Mouse (Mus musculus) intestine, embryonic 16.5 days (tissue): ENCODE measurements at regions not wholly inside any gene's neighbourhood (a gene's known extent, or its start where the extent isn't known, plus 50 kb on each side); places are given as distances from the start of the nearest gene placed in this dataset.

Source experiments
- ATAC-seq: fragments of 200-750 bp; cut with Nextera tagmentation; 2 replicates; pipeline ENCODE4 v1.8.0; 2017; ENCODE audit warnings: moderate TSS enrichment, moderate library complexity
- H3K27ac ChIP-seq: fragments of 300-500 bp; sonication (generic); 2 replicates; pipeline ENCODE4 v1.5.1; 2014; ENCODE audit warnings: mild to moderate bottlenecking, low read length
- H3K27me3 ChIP-seq: fragments of 300-500 bp; sonication (generic); replicated peaks from 2 replicates; pipeline ENCODE4 v1.6.1; 2014; ENCODE audit warnings: low read length, control low read depth, mixed read lengths; ENCODE audit not compliant: control insufficient read depth, insufficient read depth
- H3K36me3 ChIP-seq: fragments of 300-500 bp; sonication (generic); 2 replicates; pipeline ENCODE4 v1.6.1; 2014; ENCODE audit warnings: low read length, control low read depth; ENCODE audit not compliant: control insufficient read depth, insufficient read depth
- H3K4me1 ChIP-seq: fragments of 300-500 bp; sonication (generic); 2 replicates; pipeline ENCODE4 v1.6.1; 2014; ENCODE audit warnings: low read length, control low read depth, mixed read lengths; ENCODE audit not compliant: control insufficient read depth, insufficient read depth
- H3K4me2 ChIP-seq: fragments of 300-500 bp; sonication (generic); 2 replicates; pipeline ENCODE4 v1.6.1; 2014; ENCODE audit warnings: low read depth, low read length, control low read depth
- H3K4me3 ChIP-seq: fragments of 300-500 bp; sonication (generic); 2 replicates; pipeline ENCODE4 v1.5.1; 2014; ENCODE audit warnings: mild to moderate bottlenecking, low read length
- H3K9ac ChIP-seq: fragments of 300-500 bp; sonication (generic); 2 replicates; pipeline ENCODE4 v1.6.1; 2014; ENCODE audit warnings: low read depth, low read length
- H3K9me3 ChIP-seq: fragments of 300-500 bp; sonication (generic); 2 replicates; pipeline ENCODE4 v1.6.1; 2016; ENCODE audit warnings: low read length, control low read depth; ENCODE audit not compliant: control insufficient read depth
- WGBS: fragments of 180-500 bp; shearing (Covaris S2); extraction: QIAGEN DNeasy Blood & Tissue Kit; methylation state at CpG from one replicate; pipeline ENCODE4 v1.1.7; 2014; 5-methylcytosine and 5-hydroxymethylcytosine counted together

GRCm38 (mm10) chrX:7474831-7475230 lies 98.6 kb upstream of the Foxp3 start:
- H3K27ac ChIP-seq, result no peak overlapping the region
- ATAC-seq, result no peak
- H3K36me3 ChIP-seq, result no peaks in the 10 kb centered on the region
- WGBS, result 60% methylated on average over 2 of the region's 2 CpGs
- no peak overlapping the region for H3K4me3 ChIP-seq
- H3K9ac ChIP-seq, result no peak overlapping the region
- no peaks in the 10 kb centered on the region for H3K27me3 ChIP-seq
- H3K9me3 ChIP-seq, result no peaks in the 10 kb centered on the region
- no peaks in the 10 kb centered on the region for H3K4me1 ChIP-seq
- H3K4me2 ChIP-seq, result no peak overlapping the region

DNA sequence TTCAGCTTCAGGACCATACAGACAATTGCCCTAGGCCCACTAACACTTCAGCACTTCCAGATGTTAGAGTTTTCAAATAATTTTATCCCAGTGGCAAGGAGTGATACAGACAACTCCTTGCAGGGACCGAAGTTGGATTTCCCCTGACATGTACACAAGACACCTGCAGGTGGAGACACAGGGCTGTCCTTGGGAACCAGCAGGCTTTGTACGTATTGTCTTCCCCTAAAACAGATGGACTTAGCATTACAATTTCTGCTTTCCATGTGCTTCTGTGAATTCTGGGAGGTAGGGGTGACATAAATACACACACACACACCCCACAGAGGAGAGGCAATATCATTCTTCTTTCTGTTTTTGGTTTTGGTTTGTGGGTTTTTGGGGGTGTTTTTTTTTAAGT lies 98.2 kb upstream of the Usp27x start:
- Histone ChIP-seq H3K27me3 (no peaks in the 10 kb centered on the region), H3K27ac (no peak overlapping the region), H3K4me2 (no peak overlapping the region), H3K36me3 (no peaks in the 10 kb centered on the region), H3K4me1 (no peaks in the 10 kb centered on the region), H3K9ac (no peak overlapping the region), H3K9me3 (no peaks in the 10 kb centered on the region), H3K4me3 (no peak overlapping the region)
- 28% methylated on average over 2 of the region's 2 CpGs for WGBS
- no peak for ATAC-seq

DNA sequence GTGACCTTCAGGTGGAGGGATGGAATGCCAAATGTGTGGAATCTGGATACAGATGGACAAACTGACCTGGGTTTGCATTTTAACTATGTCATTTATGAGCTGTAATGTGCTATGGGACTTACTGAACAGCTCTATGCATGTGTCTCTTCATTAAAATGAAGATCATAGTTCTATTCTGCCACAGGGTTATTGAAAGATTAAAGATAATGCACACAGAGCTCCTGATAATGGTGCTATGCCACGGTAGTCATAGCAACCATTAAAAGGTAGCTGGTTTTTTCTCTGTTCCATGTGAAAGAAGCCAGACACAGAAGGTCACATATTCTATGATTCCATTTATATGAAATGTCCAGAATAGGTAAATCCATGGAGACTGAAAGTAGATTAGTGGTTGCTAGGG lies 94.2 kb upstream of the Usp27x start:
- H3K4me3 ChIP-seq, result no peak overlapping the region
- H3K4me2 ChIP-seq, result no peak overlapping the region
- no peaks in the 10 kb centered on the region for H3K9me3 ChIP-seq
- no peak for ATAC-seq
- no peaks in the 10 kb centered on the region for H3K27me3 ChIP-seq
- no peak overlapping the region for H3K9ac ChIP-seq
- H3K4me1 ChIP-seq, result no peaks in the 10 kb centered on the region
- 80% methylated on average over 1 of the region's 1 CpGs for WGBS
- no peaks in the 10 kb centered on the region for H3K36me3 ChIP-seq
- no peak overlapping the region for H3K27ac ChIP-seq

- 45% methylated on average over 1 of the region's 1 CpGs for WGBS
- Histone ChIP-seq H3K4me2 (no peak overlapping the region), H3K4me1 (no peaks in the 10 kb centered on the region), H3K9me3 (no peaks in the 10 kb centered on the region), H3K9ac (no peak overlapping the region), H3K27ac (no peak overlapping the region), H3K36me3 (no peaks in the 10 kb centered on the region), H3K27me3 (no peaks in the 10 kb centered on the region), H3K4me3 (no peak overlapping the region)
- no peak for ATAC-seq
Measured at GRCm38 (mm10) chrX:7467985-7468384, 92.4 kb upstream of the Usp27x start.

DNA sequence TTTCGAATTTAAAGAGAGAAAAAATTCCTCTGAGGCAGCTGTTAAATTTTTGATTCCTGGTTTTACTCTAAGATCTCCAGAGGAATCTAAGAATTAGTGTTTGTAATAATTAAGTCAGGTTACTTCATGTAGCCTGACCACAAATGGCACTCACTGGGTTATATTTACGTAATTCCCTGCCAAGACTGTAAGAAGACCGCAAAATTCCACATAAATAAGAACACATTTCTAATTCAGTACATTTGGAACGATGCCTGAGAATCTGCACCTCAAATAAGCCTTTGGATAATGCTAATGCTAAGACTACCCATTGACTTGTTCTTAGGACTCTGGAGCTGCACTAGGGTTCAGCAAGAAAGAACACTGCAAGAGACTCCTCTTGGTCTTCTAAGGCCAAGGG lies 81.2 kb upstream of the Usp27x start:
- ATAC-seq, result no peak
- WGBS, result 70% methylated on average over 4 of the region's 4 CpGs
- no peaks in the 10 kb centered on the region for H3K9me3 ChIP-seq
- H3K4me1 ChIP-seq, result no peaks in the 10 kb centered on the region
- H3K9ac ChIP-seq, result no peak overlapping the region
- no peak overlapping the region for H3K27ac ChIP-seq
- no peak overlapping the region for H3K4me2 ChIP-seq
- no peaks in the 10 kb centered on the region for H3K36me3 ChIP-seq
- no peak overlapping the region for H3K4me3 ChIP-seq
- no peaks in the 10 kb centered on the region for H3K27me3 ChIP-seq

DNA sequence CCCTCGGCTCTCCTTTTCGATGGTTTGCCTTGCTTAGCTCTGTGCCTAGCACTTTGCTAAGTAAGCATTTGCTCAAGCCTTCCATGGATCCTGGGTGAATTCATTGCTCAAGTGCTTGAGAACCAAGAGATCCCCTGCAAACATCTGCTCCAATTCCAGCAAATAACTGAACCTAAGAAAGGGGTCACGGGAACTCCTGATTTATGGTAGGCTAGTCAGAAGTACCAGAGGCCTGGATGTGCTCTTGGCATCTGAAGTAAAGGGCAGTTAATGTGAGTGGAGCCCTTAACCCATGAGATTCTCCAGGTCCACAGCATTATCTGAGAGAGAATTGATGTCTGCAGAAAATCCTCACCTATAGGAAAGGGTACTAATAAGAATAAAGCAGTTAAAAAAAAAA lies 69.4 kb upstream of the Usp27x start:
- no peak overlapping the region for H3K4me3 ChIP-seq
- H3K27me3 ChIP-seq, result no peaks in the 10 kb centered on the region
- H3K9ac ChIP-seq, result no peak overlapping the region
- no peaks in the 10 kb centered on the region for H3K9me3 ChIP-seq
- no peak for ATAC-seq
- no peaks in the 10 kb centered on the region for H3K4me1 ChIP-seq
- no peaks in the 10 kb centered on the region for H3K36me3 ChIP-seq
- no peak overlapping the region for H3K27ac ChIP-seq
- H3K4me2 ChIP-seq, result no peak overlapping the region
- 51% methylated on average over 3 of the region's 3 CpGs for WGBS

- no peak overlapping the region for H3K4me3 ChIP-seq
- H3K9ac ChIP-seq, result no peak overlapping the region
- H3K36me3 ChIP-seq, result no peaks in the 10 kb centered on the region
- 50% methylated on average over 6 of the region's 6 CpGs for WGBS
- H3K4me1 ChIP-seq, result no peaks in the 10 kb centered on the region
- H3K4me2 ChIP-seq, result no peak overlapping the region
- no peak overlapping the region for H3K27ac ChIP-seq
- no peak for ATAC-seq
- no peaks in the 10 kb centered on the region for H3K9me3 ChIP-seq
- H3K27me3 ChIP-seq, result no peaks in the 10 kb centered on the region
Measured at GRCm38 (mm10) chrX:7444583-7444982, 69.0 kb upstream of the Usp27x start.

- Histone ChIP-seq H3K4me2 (no peak overlapping the region), H3K9ac (no peak overlapping the region), H3K4me3 (no peak overlapping the region), H3K27me3 (no peaks in the 10 kb centered on the region), H3K4me1 (no peaks in the 10 kb centered on the region), H3K36me3 (no peaks in the 10 kb centered on the region), H3K9me3 (no peaks in the 10 kb centered on the region), H3K27ac (no peak overlapping the region)
- WGBS, result 25% methylated on average over 6 of the region's 6 CpGs
- ATAC-seq, result peak; percentile 68; the same call in 1 of the 2 replicates
Measured at GRCm38 (mm10) chrX:7443996-7444421, 68.4 kb upstream of the Usp27x start.

DNA sequence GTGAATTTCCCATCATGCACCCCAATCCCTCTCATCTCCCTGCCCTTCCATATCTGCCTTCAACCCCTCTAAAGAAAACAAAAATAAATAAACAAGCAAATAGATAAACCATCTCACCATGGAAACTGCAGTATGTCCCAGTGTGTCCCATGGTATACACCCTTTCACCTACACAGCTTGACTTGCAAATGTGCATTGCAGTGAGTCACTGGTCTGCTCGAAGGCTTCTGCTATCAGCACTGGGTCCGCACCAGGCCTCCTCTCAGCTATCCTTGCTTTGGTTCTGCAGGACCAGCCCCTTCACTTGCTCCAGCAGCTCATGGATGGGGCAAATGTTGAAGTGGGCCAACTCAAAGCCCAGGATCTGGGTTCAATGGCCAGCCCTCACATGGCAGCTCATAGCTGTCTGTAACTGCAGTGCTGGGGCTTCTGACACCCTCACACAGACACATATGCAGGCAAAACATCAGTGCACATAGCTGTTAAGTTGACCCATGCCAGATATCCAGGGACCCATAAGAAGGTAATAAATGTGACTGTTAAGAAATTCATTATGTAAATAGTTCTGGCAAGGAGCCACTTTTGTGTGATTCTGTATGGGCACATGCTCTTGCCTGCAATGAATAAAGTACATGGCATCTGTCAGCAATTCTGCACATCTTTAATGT lies 59.9 kb upstream of the Usp27x start:
- no peaks in the 10 kb centered on the region for H3K9me3 ChIP-seq
- 77% methylated on average over 2 of the region's 2 CpGs for WGBS
- H3K27ac ChIP-seq, result no peak overlapping the region
- no peak overlapping the region for H3K4me3 ChIP-seq
- ATAC-seq, result no peak
- no peak overlapping the region for H3K4me2 ChIP-seq
- H3K9ac ChIP-seq, result no peak overlapping the region
- no peaks in the 10 kb centered on the region for H3K4me1 ChIP-seq
- H3K27me3 ChIP-seq, result no peaks in the 10 kb centered on the region
- H3K36me3 ChIP-seq, result no peaks in the 10 kb centered on the region

GRCm38 (mm10) chrX:7434268-7434667 lies 58.6 kb upstream of the Usp27x start:
- Histone ChIP-seq H3K9ac (no peak overlapping the region), H3K4me3 (no peak overlapping the region), H3K36me3 (no peaks in the 10 kb centered on the region), H3K4me1 (no peaks in the 10 kb centered on the region), H3K27ac (no peak overlapping the region), H3K27me3 (no peaks in the 10 kb centered on the region), H3K9me3 (no peaks in the 10 kb centered on the region), H3K4me2 (no peak overlapping the region)
- WGBS, result 61% methylated on average over 2 of the region's 2 CpGs
- ATAC-seq, result no peak
